Mouse (Mus musculus): Measurements from ENCODE around the gene Ganab.

DNA sequence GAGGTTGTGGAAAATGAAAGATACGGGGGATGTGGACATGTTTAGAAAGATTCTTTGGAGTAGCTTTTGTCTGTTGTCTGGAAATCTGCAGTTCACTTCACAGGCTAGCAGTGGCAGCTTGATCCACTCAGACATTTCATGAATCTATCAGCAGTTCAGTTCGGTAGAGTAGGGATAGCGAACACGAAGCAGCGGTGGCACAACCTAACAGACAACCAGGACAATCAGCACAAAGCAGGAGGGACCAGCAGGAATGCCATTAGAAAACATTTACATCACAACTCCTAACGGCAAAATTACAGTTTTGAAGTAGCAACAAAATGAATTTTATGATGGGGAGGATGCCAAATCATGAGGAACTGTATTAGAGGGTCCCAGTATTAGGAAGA lies 21.8 kb downstream of the Ganab start:
- TF ChIP-seq CTCF (IDR thresholded peaks at IDR 0.05; ENCODE audit: low read depth) (no peak), EP300 (IDR thresholded peaks at IDR 0.05; ENCODE audit: low read depth) (no peak)
